Mouse (Mus musculus): ENCODE data around the gene Tmem230.

DNA sequence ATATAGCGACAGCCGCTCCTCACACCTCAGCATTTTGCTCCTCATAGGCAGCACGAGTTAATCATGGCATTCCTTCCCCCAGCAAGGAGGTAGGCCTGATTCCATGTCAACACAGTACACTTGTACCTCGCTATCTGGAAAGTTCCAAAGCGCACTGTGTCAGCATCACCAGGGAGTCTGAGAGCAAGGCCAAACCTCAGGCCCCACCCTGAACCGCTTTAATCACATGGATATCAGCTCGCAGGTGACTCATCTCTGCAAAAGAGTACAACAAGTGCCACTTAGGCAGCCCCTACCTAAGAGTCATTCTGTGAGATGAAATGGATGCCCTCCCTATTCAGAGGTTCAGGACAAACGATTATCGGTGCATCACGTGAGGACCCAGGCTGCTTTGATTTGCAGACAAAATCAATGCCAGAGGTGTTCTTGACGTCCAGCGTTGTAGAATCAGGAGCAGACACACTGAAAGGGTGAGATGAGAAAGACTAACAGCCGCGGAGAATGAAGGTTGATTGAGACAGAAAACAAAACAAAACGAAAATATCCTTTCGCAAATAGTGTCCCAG is 41.2 kb downstream of the Tmem230 start:
- TF ChIP-seq CTCF (IDR thresholded peaks at IDR 0.05; ENCODE audit: low read depth) (no peak), EP300 (IDR thresholded peaks at IDR 0.05; ENCODE audit: low read depth) (no peak)

Measured in heart, postnatal 0 days (tissue).